17 mouse cellular contexts compared by ENCODE assay signal in the genomic region with DNA sequence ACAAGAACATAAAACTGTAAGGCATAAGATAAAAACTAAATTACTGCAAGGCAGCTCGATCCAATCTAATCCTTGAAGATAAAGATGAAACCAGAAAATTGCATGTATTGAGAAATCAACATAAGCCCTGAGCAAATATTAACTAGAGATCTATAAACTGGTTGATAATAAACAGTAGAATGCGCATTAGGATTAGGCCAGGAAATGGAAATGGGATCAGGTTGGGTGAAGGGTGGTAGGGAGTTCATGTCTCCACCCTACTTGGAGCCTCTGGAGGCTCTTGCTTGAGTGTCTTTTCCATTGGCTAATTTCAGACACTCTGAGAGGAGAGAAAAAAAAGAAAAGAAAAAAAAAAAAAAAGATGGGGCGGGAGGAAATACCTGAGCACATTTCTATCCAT.
DNase-seq lines count a peak whose midpoint lies in the region; ATAC-seq and TF ChIP-seq lines count a peak whose summit lies in the region.
"Had no signal": no experiment of that assay in that cellular context is flagged by ENCODE, and none has a peak within 500 bp of the region (broad histone marks: within the 10 kb centered on the region; RNA-seq: fewer than 3 reads in every experiment).

No protein-coding gene starts in this region.

- H3K27ac ChIP-seq in liver, adult 2 months (replicated peaks; ENCODE audit: insufficient read depth, low read depth, low read length) = no peak overlapping the region
- no peak overlapping the region for H3K27ac ChIP-seq in liver, embryonic 12.5 days
- H3K27ac ChIP-seq in intestine, embryonic 15.5 days = no peak overlapping the region
- H3K27ac ChIP-seq in forebrain, embryonic 14.5 days (ENCODE audit: low read depth, low read length) = no peak overlapping the region
- H3K27ac ChIP-seq: embryonic facial prominence, embryonic 10.5 days; embryonic facial prominence, embryonic 12.5 days; forebrain, embryonic 13.5 days had no signal

- no peaks in the 10 kb centered on the region for H3K9me3 ChIP-seq in liver, embryonic 12.5 days (replicated peaks)
- H3K9me3 ChIP-seq in intestine, embryonic 15.5 days = no peaks in the 10 kb centered on the region
- no peaks in the 10 kb centered on the region for H3K9me3 ChIP-seq in forebrain, embryonic 14.5 days (replicated peaks; ENCODE audit: control insufficient read depth, low read length)
- H3K9me3 ChIP-seq: embryonic facial prominence, embryonic 10.5 days; embryonic facial prominence, embryonic 12.5 days; forebrain, embryonic 13.5 days had no signal

- no peak overlapping the region for H3K4me2 ChIP-seq in liver, embryonic 12.5 days
- H3K4me2 ChIP-seq in intestine, embryonic 15.5 days (replicated peaks) = no peak overlapping the region
- H3K4me2 ChIP-seq in forebrain, embryonic 14.5 days (ENCODE audit: low read length) = no peak overlapping the region
- H3K4me2 ChIP-seq: embryonic facial prominence, embryonic 12.5 days; forebrain, embryonic 13.5 days had no signal

- no peaks in the 10 kb centered on the region for H3K4me1 ChIP-seq in liver, adult 2 months (ENCODE audit: control insufficient read depth, insufficient read depth, low read length)
- no peaks in the 10 kb centered on the region for H3K4me1 ChIP-seq in liver, embryonic 12.5 days
- H3K4me1 ChIP-seq in intestine, embryonic 15.5 days (replicated peaks) = no peaks in the 10 kb centered on the region
- H3K4me1 ChIP-seq in forebrain, embryonic 14.5 days (ENCODE audit: control insufficient read depth, insufficient read depth, low read length) = no peaks in the 10 kb centered on the region
- H3K4me1 ChIP-seq: embryonic facial prominence, embryonic 12.5 days; forebrain, embryonic 13.5 days had no signal

- no peaks in the 10 kb centered on the region for H3K36me3 ChIP-seq in liver, adult 2 months (ENCODE audit: control insufficient read depth, insufficient read depth, low read length)
- no peaks in the 10 kb centered on the region for H3K36me3 ChIP-seq in liver, embryonic 12.5 days
- no peaks in the 10 kb centered on the region for H3K36me3 ChIP-seq in intestine, embryonic 15.5 days
- H3K36me3 ChIP-seq in forebrain, embryonic 14.5 days (ENCODE audit: control insufficient read depth, insufficient read depth, low read length) = no peaks in the 10 kb centered on the region
- H3K36me3 ChIP-seq: embryonic facial prominence, embryonic 10.5 days; embryonic facial prominence, embryonic 12.5 days had no signal

- DNase-seq in liver, adult 2 months (ENCODE audit: extremely low read depth, low read depth, low spot score) = peak; percentile 48
- no peak for DNase-seq in left cerebral cortex, adult 11 months (ENCODE audit: low spot score)
- DNase-seq in forebrain, embryonic 14.5 days (ENCODE audit: low spot score) = no peak
- DNase-seq: adrenal gland, adult 8-10 months; adrenal gland, postnatal 14 days; adrenal gland, postnatal 36 days; cerebellum, adult 11-12 months; cerebellum, adult 2 months; cerebellum, adult 9-10 months; cerebellum, postnatal 25 days had no signal

- H3K27me3 ChIP-seq in liver, adult 2 months (ENCODE audit: control insufficient read depth, insufficient read depth, low read length) = no peaks in the 10 kb centered on the region
- no peaks in the 10 kb centered on the region for H3K27me3 ChIP-seq in liver, embryonic 12.5 days (replicated peaks)
- no peaks in the 10 kb centered on the region for H3K27me3 ChIP-seq in intestine, embryonic 15.5 days (replicated peaks)
- H3K27me3 ChIP-seq in forebrain, embryonic 14.5 days (replicated peaks; ENCODE audit: control insufficient read depth, insufficient read depth, low read length) = no peaks in the 10 kb centered on the region
- H3K27me3 ChIP-seq: embryonic facial prominence, embryonic 12.5 days; forebrain, embryonic 13.5 days had no signal

- ATAC-seq in liver, embryonic 12.5 days = no peak
- peak; percentile 81 for ATAC-seq in intestine, embryonic 15.5 days
- ATAC-seq in forebrain, embryonic 14.5 days = no peak
- ATAC-seq: activated CD4-positive, CD25-positive, alpha-beta regulatory T cell, adult 4 months; forebrain, embryonic 13.5 days; forebrain, embryonic 16.5 days had no signal

- no peak for TF ChIP-seq POLR2A in liver, adult 2 months (IDR thresholded peaks at IDR 0.05; ENCODE audit: extremely low read depth, insufficient read depth, low read length)

- TF ChIP-seq CTCF in liver, adult 2 months (IDR thresholded peaks at IDR 0.05; ENCODE audit: low read depth, low read length) = no peak

- 47% methylated on average over 3 of the region's 3 CpGs for WGBS in liver, adult 2 months
- WGBS in liver, embryonic 12.5 days (ENCODE audit: insufficient replicate concordance) = 72% methylated on average over 3 of the region's 3 CpGs
- 68% methylated on average over 3 of the region's 3 CpGs for WGBS in intestine, embryonic 15.5 days
- 90% methylated on average over 3 of the region's 3 CpGs for WGBS in forebrain, embryonic 14.5 days

- no peaks in the 10 kb centered on the region for H3K79me2 ChIP-seq in liver, adult 2 months (ENCODE audit: control insufficient read depth, insufficient read depth, low read length)

- no peak overlapping the region for H3K9ac ChIP-seq in liver, adult 2 months (ENCODE audit: low read depth, low read length)
- no peak overlapping the region for H3K9ac ChIP-seq in liver, embryonic 12.5 days
- H3K9ac ChIP-seq in intestine, embryonic 15.5 days = no peak overlapping the region
- H3K9ac ChIP-seq in forebrain, embryonic 14.5 days (ENCODE audit: low read length) = no peak overlapping the region
- H3K9ac ChIP-seq: embryonic facial prominence, embryonic 12.5 days; forebrain, embryonic 13.5 days had no signal

- H3K4me3 ChIP-seq in liver, adult 2 months (ENCODE audit: insufficient read depth, low read depth, low read length) = no peak overlapping the region
- no peak overlapping the region for H3K4me3 ChIP-seq in liver, embryonic 12.5 days
- H3K4me3 ChIP-seq in intestine, embryonic 15.5 days (replicated peaks) = no peak overlapping the region
- H3K4me3 ChIP-seq in forebrain, embryonic 14.5 days (ENCODE audit: low read depth, low read length) = no peak overlapping the region
- H3K4me3 ChIP-seq: embryonic facial prominence, embryonic 10.5 days; embryonic facial prominence, embryonic 12.5 days; forebrain, embryonic 13.5 days had no signal
